Mouse (Mus musculus) c-Kit-negative CD71-positive TER-119-positive erythroid progenitor cells, embryonic 14.5 days (primary cell): ENCODE results near the gene Mcl1.
"Not testable (repeated sequence)": the region's sequence is repeated elsewhere in the genome, so short reads cannot be mapped to it uniquely, and the experiment has no call there.

Experiments used
- DNase-seq: peaks from one replicate; pipeline ENCODE4 v3.0.0-alpha.2; 2013; ENCODE audit warnings: low read depth, low spot score

Mcl1 gene

DNA sequence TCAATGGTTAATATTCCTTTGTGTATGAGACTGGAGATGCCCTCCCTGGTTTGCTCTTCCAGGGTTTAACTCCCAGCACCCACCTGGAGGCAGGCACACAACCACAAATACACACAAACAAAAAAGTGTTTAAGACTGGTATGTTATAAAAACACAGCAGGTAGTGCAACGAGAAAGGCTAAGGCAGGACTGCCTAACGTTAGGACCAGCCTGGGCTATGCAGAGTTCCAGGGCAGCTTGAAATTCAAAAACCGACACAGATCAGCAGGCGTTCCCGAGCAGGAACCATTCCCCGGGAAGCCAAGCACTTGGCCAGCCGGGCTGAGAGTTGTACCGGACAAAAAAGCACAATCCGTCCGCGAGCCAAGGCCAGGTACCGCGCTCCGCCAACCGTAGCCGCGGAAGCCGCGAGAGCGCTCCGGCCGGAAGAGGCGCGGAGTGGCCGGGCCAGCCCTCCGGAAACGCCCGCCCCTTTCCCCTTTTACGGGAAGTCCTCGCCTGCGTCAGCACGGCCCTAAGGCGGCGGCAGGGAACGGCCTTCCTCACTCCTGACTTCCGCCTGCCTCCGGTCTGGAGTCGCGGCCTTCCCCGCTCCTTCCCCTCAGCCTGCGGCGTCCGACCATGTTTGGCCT, at the start of gene Mcl1:
Mcl1 (plus strand) TSS at position 553 of the 632 bp plus-strand sequence.
- peak; percentile 83 for DNase-seq

- no peak for DNase-seq
Measured at GRCm38 (mm10) chr3:95609195-95609594, 49.4 kb upstream of the Mcl1 start.

DNA sequence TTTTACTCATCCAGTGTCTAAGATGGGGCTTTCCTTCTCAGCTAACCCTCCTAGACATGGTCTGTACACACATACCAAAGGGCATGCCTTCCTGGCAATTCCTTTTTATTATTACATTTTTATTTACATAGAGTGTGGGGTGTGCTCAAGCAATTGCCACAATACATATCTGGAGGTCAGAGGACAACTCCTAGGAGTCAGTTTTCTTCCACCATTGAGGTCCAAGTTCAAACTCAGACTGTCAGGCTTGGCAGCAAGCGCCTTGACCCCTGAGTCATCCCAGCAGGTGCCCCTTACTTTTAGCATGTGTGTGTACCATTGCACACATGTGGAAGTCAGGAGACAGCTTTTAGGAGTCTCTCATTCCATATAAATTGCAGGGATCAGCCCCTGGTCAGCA, 44.6 kb upstream of the Mcl1 start:
- DNase-seq: no peak

GRCm38 (mm10) chr3:95618511-95618910, 40.1 kb upstream of the Mcl1 start:
- DNase-seq: no peak

GRCm38 (mm10) chr3:95621241-95621640, 37.3 kb upstream of the Mcl1 start:
- no peak for DNase-seq

- DNase-seq: not testable (repeated sequence)
Measured at GRCm38 (mm10) chr3:95622421-95622820, 36.2 kb upstream of the Mcl1 start.

- DNase-seq: no peak
Measured at GRCm38 (mm10) chr3:95623551-95623950, 35.0 kb upstream of the Mcl1 start.

DNA sequence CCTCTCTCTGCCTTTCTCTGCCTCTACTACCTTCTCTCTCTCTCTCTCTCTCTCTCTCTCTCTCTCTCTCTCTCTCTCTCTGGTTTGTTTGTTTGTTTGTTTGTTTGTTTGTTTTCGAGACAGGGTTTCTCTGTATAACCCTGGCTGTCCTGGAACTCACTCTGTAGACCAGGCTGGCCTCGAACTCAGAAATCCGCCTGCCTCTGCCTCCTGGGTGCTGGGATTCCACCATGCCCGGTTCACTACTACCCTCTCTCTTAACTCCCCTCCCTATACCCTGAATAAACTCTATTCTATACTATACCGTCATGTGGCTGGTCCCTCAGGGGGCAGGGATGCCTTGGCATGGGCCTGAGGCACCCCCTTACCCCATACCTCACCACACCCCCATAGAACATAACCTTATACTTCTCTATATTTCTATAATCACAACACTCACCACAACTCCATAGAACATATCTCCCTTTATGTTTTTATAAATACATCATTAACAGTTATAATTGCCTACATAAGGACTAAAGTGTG, 34.5 kb upstream of the Mcl1 start:
- not testable (repeated sequence) for DNase-seq

DNA sequence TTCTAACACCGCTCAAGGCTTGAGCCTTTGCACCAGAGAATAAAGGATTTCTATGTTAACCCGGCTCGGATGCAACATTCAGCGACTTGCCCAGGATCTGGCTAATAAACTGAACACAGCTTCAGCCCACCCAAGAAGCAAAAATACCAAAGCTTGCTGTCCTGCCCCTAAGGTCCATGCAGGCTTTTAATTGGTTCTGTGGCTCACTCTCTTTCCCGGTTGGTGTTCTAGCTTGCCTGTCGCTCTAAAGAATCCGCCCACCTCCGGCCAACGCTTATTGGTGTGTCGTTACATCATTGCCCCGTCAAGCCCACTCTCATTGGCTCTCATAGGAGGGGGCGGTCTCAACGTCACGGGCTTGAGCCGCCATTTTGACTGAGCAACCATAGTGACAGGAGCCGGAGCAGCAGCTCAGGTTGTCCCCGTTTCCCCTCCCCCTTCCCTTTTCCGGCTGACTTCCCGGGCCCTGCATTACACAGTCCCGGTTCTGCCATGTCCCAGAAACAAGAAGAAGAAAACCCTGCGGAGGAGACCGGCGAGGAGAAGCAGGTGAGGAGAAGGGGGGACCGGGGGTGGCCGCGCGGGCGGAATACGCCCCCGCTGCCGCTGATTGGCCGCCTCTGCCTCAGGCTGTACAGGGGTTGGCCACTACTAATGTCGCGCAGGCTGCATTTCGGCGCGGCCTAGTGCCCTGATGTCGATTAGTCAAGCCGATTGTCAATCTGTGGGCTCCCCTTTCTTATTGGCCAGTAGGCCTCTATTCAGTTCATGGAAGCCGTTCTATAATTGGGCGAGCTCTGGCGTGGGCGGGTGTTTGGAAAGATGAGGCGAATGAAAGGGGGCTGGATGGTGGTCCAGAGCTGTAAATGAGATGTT, 33.7 kb upstream of the Mcl1 start, which contains the start of gene Ensa:
Ensa (plus strand) TSS at position 366 of the 876 bp plus-strand sequence.
- peak; percentile 100 for DNase-seq

DNA sequence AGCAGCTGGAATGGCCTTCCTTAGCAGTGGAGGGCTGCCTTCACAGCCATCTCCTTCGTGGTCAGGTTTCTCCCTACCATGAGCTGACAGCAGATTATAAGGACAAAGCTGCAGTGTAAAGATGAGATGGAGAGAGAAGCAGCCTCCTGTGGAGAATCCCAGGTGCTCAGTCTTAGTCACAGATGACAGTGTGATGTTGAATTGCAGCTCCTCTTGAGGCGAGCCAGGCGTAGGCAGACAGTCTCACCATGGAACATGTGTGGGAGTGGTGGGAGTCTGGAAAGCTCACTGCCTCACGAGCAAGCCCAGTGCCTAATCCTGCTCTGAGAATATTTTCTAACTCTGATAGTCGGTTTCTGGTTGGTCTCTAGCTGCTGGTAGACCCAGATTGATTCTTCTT, 30.8 kb upstream of the Mcl1 start:
- DNase-seq: no peak

GRCm38 (mm10) chr3:95629755-95630154, 28.8 kb upstream of the Mcl1 start:
- DNase-seq: no peak

- DNase-seq: no peak
Measured at GRCm38 (mm10) chr3:95630856-95631255, 27.7 kb upstream of the Mcl1 start.

DNA sequence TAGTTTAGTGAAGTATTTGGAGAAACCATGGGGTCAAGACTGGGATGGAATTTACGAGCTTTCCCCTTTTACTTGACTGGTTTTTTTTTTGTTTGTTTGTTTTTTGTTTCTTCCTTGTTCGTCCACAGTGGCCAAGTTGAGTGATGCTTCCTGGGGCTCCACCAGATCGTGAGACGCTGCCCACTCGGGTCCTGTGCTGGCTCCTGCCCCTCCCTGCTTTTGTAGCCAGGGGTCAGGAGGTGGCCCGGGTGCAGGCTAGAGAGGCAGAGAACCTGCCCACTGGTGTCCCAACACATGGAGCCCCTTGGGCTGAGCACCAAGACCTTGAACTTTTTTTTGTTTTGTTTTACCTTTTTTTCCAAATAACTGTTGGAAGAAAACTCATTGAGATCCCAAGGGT, 27.3 kb upstream of the Mcl1 start:
- no peak for DNase-seq

DNA sequence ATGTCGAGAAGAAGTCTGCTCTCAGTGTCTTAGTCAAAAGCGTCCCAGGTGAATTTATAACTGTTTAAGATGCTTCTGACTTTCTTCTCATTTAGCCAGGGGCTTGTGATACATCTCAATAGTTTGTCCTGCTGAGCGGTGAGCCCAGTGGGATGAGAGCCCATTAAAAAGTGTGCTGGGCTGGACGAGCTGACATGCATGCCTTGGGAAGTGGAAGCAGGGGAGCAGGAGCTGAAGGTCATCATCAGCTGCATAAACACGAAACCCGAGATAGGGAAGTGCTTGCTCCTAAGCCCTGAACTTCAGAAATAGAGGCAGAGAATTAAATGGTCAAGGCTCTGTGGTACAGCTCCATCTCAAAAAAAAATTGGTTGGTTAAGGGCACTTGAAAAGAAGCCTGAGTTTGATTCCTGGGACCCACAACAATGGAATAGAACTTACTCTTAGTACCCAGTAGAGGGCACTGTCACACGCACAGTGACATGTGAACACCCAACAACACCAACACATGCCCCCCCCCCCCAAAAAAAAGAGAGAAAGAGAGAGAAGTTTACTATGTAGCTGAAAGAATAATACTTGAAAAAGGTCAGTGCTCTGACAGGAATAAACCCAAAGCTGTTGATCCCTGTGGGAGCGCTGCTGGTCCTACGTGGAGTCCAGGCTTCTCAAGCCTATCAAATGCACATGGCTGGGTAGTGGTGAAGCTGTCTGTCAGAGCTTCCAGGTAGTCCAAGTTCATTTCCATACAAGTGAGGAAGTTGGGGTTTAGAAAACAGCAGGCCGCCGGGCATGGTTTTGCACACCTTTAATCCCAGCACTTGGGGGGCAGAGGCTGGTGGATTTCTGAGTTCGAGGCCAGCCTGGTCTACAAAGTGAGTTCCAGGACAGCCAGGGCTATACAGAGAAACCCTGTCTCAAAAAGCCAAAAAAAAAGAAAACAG, 25.7 kb upstream of the Mcl1 start:
- DNase-seq: no peak

DNA sequence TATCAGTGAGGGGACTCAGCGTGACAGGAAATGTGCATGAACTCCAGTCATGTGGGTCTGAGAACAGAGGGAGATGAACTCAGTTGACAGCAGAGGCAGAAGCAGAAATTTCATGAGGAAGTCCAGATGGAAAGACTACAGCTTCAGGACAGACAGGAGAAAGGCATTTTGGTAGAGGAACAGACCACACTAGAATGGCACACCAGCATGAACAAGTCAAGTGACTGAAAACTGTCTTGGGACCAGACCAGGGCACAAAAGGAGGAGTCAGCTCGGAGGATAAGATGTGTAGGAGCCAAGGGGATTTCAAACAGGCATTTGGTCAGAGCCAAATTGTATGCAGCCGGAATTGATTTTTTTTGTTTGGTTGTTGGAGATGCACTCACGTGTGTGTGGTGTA, 23.0 kb upstream of the Mcl1 start:
- DNase-seq: no peak

GRCm38 (mm10) chr3:95636072-95636471, 22.5 kb upstream of the Mcl1 start:
- DNase-seq: no peak

GRCm38 (mm10) chr3:95639694-95640093, 18.9 kb upstream of the Mcl1 start:
- no peak for DNase-seq

DNA sequence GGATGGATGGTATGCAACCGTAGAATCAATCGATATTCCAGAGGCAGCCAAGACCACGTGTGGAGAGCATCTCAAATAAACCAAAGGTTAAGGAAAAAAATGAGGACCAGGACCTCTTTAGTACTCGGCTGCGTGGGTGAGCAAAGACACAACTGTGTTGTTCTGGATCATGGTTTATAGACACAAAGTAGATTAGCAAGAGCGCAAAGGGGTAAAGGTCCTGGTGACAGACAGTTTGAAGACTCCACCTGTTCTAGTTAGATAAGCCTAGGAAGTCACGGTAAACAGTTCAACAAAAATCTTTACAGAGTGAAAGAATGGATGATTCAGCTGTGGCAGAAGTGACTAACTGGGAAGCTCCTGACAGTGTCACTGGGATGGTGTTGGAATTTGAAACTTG, 15.5 kb upstream of the Mcl1 start:
- DNase-seq: no peak

DNA sequence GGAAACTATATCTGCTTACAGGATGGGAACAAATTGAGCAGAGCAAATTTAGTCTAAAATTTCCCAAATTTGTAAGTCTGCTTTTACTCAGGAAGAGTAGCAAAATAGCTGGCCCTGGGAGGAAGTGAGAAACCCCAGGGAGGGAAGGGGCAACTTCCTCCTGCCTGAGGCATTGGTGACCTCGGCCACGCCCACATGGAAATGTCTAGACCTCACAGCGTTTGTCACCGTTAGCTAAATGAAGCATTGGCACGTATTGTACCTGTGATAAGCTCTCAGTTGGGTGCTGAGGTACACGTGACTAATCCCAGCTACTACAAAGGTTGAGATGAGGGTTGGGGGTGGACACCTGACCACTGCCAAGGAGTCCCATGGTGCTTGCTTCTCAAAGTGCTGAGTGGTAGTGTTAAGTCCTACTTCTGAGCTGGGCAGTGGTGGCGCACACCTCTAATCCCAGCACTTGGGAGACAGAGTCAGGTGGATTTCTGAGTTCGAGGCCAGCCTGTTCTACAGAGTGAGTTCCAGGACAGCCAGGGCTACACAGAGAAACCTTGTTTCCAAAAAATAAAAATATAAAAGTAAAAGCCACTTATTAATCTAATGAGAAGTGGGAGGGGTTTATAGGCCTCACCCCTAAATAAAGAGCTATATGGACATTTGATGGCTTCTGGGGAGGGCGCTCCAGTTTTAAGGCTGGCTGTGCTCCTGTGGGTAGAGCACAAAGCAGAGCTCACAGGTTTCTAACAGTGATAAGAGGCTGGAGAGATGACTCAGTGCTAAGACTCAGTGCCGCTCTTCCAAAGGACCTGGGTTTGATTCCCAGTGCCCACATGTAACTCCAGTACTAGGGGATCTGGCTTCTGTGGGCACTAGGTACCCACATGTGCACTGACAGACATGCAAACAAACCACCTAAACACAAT, 13.0 kb upstream of the Mcl1 start:
- DNase-seq: no peak

DNA sequence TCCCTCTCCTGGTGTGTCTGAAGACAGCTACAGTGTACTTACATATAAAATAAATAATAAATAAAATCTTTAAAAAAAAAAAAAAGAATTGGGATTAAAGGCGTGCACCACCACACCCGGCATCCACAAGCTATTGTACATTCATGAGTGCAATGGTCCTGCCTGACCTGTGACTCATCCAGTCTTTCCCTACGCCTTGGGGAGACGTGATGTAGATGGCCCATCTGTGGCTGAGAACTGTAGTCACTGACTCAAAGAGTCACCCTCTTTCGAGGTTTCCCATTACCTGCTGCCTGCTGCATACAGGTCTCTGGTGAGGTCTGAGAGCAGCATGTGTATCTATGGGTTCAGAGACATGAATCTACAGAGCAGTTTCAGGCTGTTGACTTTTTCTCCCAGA, 10.6 kb upstream of the Mcl1 start:
- DNase-seq: no peak
